Mouse (Mus musculus) CD4-positive, CD25-positive, alpha-beta regulatory T cell, adult 4 months (primary cell): ENCODE data around the gene Palm. TPM values are rescaled to one million over a fixed set of nuclear protein-coding genes. Genes with fewer than 3 reads are reported as not detected.

Experiments
- ATAC-seq: one replicate; pipeline ENCODE4 v1.8.0; 2017
- polyA plus RNA-seq, 2 experiments: library from polyadenylated mRNA; unstranded; fragments of 100-300 nt; shearing (Covaris generic); gene quantifications; one replicate each; pipeline ENCODE4 v1.2.1; 2017

Gene Palm
- polyA plus RNA-seq, 2 experiments from 2014 or later, result 0.23 TPM; not detected in 1

DNA sequence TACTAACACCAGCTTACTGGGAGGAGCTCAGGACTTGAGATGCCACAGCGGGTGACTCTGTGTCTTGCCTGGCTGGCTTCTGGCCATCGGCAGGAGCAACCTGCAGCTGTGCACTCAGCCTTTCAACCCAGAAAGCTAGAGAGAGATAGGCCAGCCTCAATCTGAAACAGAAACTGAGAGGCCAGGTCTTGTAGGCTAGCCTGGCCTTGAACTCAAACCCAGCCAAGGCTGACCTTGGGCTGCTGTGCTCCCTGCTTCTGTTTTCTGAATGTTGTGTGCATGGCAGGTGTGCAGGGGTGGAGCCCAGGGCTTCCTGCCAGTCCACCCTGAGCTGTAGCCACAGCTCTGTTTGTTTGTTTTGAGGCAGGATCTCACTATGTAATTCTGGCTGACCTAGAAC is 20.2 kb upstream of the Palm start:
- no peak for ATAC-seq

- no peak for ATAC-seq
Observed at GRCm38 (mm10) chr10:79774486-79775279, 18.7 kb upstream of the Palm start.

DNA sequence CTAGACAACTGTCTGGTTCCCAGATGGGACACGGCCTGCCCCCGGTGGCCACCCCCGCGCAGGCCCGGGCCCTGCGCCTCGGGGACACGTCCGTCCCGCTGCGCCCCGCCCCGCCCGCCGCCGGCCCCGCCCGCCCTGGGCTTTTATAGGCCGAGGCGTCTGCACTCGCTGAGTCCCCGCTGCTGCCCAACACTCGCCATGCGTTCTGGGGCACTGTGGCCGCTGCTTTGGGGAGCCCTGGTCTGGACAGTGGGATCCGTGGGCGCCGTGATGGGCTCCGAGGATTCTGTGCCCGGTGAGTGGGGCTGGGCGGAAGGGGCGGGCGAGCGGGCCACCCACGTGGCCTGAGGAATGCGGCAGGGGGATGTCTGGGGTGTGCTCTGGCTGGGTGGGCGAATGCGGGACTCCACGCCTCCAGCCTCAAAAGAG is 16.3 kb upstream of the Palm start, which contains the start of gene Fstl3:
TSS of gene Fstl3 (plus strand) at position 170 of the 429 bp plus-strand sequence.
- no peak for ATAC-seq

- no peak for ATAC-seq
Observed at GRCm38 (mm10) chr10:79778006-79778405, 15.4 kb upstream of the Palm start.

DNA sequence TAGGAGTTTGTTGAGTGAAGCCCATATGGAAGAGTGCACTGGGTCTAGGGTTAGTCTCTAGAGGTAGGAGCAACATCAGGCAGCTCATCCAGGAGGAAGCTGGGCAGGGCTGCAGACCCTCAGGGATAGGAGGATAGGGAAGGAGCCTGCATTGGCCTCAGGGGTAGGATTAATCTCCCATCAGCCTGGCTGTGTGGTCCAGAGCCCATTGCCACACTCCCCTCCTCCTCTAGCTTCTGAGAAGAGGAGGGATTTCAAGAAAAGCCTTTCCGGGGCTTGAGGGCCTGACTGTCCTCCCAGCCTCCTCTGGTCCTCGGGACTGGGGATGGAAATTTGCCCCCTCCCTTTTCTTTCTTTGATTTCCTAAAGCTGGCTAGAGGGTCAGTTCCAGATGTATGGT is 14.2 kb upstream of the Palm start:
- ATAC-seq, result no peak

DNA sequence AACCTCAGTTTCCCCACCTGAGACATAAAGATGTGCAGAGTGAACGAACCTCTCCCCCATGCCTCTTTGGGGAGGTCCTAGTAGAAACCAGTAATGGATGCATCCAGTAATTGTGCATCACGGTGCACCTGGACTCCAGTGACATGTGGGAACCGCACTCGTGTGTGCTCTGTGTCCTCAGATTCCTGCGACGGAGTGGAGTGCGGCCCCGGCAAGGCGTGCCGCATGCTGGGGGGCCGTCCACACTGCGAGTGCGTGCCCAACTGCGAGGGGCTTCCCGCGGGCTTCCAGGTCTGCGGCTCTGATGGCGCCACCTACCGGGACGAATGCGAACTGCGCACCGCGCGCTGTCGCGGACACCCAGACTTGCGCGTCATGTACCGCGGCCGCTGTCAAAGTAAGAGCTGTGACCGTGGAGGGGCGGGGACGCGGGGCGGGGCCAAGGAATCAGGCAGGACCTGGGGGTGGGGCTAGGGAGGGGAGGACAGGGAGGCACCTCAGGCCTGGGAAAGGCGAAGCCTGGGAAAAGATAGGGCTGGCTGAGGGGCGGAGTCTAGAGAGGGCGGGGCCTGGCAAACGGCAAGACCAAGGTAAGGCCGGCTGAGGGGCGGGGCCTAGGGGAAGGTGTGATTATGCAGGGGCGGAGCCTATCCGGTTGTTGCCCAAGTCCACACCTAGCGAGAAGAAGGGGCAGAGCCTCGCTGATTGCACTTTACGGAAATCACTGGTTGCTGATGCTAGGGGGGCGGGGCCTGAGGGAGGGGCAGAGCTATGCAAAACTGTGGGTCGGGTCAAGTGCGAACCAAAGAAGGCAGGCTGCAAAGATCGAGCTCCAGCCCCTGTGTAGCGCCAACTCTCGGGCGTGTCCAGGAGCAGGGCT is 13.3 kb upstream of the Palm start:
- ATAC-seq, result peak; percentile 80

DNA sequence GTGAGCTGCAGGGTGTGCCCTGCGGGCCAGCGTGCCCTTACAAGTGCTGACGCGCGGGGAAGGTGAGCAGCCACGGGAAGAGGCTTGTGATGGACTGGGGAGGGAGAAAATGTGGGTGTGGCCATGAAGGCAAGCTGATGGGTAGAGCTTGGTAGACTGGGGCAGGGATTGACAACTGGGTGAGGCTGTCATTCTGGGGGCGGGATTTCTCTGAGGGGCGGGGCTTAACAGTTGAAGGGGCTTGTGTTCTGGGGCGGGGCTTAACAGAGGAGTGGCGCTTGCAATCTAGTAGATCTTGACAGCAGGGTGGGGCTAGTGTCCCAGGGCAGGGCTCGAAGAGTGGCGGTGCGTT is 12.7 kb upstream of the Palm start:
- ATAC-seq, result peak; percentile 62

- ATAC-seq, result no peak
Observed at GRCm38 (mm10) chr10:79781139-79781538, 12.2 kb upstream of the Palm start.

DNA sequence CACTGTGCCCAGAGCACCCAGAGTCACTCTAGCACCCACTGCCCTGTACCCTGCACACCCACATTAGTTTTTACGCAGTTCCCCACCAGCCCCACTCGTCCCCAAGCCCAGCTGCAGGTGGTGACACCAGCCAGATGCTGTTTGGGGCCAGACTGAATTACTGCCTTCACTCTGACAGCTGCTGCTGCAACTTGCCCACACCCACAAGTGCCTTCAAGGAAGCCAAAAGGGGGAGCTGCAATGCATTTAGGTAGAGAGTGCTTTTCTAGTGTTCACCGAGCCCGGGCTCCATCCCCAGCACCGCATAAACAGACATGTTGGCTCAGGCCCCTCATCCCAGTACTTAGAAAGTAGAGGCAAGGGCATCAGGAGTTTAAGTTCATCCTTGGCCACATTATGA is 11.4 kb upstream of the Palm start:
- no peak for ATAC-seq

DNA sequence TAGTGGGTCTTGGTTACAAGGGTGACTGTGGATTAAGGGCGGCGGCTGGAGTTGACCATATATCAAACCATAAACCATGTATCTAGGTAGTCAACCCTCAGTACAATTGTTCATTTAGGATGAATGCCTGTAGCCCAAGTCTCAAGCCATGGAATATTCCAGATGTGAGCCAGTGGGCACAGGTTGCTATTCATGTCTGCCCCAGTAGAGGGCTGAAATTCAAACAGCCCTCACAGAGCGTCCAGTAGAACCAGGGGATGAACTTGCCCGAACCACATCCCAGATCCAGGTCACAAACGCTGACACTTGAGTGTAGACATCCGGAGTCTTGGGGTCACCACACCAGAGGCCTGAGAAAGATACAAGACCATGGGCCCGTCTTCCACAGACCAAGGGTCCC is 10.3 kb upstream of the Palm start:
- no peak for ATAC-seq

DNA sequence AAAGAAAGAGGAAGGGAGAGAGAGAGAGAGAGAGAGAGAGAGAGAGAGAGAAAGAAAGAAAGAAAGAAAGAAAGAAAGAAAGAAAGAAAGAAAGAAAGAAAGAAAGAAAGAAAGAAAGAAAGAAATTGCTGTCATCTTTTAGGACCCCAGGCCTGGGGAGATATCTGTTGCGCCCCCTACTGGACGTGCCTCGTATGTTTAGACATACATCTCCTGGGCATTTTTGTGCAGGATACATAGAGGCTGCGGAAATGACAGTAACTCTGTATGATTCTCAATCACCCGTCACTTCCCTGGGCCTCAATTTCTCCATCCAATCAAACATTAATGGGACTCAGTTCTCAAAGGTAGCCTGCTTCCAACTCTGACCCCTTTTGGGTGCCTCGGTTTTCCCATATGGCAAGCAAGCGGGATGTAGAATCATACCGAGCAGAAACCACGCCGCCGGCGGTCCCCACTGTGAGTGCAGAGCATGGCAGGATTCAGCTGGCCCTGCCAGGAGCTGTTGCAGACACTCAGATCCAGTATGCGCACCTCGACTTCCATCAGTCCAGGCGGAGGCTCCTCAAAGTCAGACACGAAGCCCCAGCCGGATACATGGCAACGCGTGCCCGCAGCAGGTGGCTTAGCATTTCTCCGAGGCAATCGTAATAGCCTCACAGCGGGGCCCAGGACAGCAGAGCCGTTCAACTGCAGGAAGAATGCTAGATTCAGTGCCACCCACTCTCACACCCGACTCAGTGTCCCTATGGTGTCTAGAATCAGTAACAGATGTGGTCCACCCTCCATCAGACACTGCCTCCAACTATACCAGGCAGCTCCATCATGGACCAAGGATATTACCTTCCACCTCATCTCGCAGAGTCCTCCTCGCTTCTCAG is 9.2 kb upstream of the Palm start:
- ATAC-seq, result no peak

DNA sequence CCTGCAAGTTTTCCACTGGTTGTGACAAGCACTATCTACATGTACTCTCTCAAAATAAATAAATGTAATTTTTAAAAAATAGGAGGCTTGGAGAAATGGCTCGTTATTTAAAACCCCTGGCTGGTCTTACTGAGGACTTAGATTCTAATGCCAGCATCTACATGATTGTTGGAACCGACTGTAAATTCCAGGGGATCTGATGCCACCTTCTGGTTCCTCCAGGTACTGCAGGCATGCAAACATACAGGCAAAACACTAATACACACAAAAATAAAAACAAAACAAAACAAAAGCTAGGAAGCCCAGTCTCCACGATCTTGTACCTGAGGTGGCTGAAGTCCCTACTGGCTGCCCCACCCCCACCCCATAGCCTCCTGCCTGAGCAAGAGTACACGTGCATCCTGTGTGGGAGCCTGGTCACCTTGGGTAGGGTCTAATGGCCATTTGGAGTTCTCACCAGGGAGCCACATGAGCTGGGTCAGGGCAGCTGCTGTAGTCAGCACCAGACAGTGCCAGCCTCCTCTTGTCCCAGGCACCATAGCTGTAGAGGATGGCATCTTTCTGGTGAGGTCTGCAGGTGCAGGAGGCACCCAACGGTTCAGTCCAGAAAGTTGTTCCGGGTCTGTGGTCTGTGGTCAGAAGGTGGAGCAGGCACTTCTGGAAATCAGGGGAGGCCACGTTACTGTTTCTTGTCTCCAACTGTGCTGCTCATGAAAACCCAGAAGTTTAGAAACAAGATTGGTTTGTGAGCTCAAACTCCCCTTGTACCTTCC is 4.8 kb upstream of the Palm start:
- peak; percentile 41 for ATAC-seq

DNA sequence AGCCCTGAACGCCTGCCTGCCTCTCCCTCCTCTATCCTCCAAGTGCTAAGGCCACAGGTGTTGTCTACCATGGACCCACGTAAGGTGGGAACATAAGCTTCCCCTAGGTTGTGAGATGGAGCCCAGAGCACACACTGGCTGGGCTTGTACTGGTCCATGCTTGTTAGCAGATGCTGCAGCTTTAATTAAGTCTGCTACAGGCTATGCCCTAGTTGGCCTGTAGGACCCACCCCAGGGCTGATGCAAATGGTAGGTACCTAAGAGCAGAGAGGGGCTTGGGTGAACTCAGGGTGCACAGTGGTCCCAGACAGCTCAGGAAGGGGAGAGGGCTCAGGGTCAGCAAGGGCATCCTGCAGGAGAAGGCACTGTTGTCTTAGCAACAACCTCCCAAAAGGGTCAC is 3.8 kb upstream of the Palm start:
- ATAC-seq, result no peak

DNA sequence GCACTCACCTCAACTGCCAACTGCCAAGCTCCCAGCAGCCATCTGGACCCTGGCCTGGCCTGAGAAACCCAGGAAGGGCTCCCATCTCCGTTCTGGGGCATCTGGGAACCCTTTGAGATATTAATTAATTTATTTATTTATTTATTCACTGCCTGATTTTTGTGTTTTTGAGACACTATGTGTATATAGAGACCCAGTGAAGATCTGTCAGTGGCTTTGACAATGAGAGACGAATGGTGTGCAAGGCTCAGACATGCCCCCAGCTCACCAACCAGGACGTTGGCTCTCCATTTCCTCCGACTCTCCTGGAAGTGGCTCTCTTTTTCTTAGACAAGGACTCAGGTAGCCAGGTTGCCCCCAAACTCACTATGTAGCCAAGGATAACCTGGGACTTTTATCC is 2.5 kb upstream of the Palm start, which contains the start of gene Prss57:
TSS of gene Prss57 (minus strand) at position 101 of the 400 bp plus-strand sequence.
- no peak for ATAC-seq

DNA sequence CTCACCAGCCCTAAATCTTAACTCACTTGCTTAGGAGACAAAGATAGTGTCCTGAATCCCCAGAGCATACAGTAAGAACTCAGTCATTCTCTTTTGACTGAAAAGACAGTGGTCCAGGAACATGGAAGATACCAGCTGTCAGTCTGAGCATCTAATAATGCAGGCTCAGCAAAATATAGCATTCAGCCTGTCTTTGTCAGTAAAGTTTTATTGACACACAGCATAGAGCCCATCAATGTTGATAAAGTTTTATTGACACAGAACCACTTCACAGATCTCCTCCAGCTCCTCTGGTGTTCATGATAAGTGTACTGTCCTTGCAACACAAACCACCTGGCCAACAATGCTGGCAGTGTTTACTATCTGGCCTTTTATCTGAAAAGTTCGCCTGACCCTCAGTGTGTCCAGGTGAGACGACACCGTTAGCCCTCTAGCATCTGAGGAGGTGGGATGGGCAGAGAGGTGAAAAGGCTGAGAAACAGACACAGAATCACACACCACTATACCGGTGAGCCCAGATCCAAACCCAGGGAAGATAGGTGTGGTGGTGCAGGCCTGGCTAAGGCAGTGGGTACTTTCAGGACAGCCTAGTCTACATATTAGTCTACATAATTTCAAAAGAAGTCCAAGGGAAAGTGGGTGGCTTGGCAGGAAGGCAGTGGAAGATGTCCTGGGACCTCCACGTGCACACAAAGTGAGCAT is 882 bp upstream of the Palm start:
- ATAC-seq, result no peak

GRCm38 (mm10) chr10:79793738-79794490 is 542 bp downstream of the Palm start:
- ATAC-seq, result no peak

DNA sequence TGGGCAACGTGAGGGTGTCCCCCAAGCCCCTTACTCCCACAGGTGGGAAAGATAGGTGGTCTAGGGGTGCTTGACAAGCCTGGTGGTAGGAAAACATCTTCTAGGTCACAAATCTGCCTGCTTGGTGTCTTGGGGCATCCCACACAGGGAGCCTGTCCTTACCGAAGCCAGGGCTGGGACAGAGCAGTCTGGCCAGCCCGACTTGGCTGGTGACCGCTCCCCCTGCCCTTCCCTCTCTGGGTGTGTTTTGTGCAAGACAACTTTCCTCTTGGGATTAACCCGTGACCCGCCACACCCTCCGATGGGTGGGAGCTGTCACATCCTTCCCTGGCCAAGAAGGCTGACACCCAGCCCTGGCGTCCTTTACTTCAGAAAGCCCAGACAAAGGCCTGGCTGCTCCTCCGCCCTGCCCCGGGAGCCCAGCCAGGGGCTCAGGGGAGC is 1.1 kb downstream of the Palm start:
- ATAC-seq, result no peak

- ATAC-seq, result no peak
Observed at GRCm38 (mm10) chr10:79795905-79796304, 2.5 kb downstream of the Palm start.

DNA sequence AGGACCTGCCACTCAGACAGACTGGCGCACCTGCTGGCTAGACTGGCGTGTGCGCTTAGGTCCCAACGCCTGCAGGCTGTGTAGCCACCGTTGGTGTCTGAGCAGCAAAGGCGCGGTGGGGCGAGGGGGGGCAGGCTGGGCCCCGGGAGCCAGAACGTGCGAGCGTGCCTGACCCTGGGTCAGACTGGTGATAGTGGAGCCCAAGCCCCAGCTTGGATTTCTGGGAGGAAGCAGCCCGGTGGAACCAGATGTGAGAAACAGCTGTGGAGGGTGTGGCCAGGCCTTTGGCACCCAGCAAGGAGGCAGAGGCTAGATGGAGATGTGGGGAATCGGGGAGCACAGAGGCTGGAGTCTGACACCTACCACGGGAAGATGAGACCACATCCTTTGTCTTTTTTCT is 4.0 kb downstream of the Palm start:
- no peak for ATAC-seq

- ATAC-seq, result no peak
Observed at GRCm38 (mm10) chr10:79798289-79798928, 5.0 kb downstream of the Palm start.
